Mouse (Mus musculus) neural tube, embryonic 14.5 days (tissue): Measurements from ENCODE around the gene Auh. TPM values are rescaled to one million over a fixed set of nuclear protein-coding genes. Genes with fewer than 3 reads are reported as not detected.

Source experiments
- ATAC-seq: fragments of 200-750 bp; cut with Nextera tagmentation; 2 replicates; pipeline ENCODE4 v1.8.0; 2017; ENCODE audit warnings: low read depth, mild to moderate bottlenecking, moderate TSS enrichment, moderate library complexity
- H3K27ac ChIP-seq: fragments of 300-500 bp; sonication (generic); 2 replicates; pipeline ENCODE4 v1.5.1; 2014; ENCODE audit warnings: low read depth, mild to moderate bottlenecking, control low read depth, low read length, moderate library complexity, mixed read lengths
- H3K27me3 ChIP-seq: fragments of 300-500 bp; sonication (generic); 2 replicates; pipeline ENCODE4 v1.6.1; 2014; ENCODE audit warnings: low read length; ENCODE audit not compliant: control insufficient read depth, insufficient read depth
- H3K36me3 ChIP-seq: fragments of 300-500 bp; sonication (generic); 2 replicates; pipeline ENCODE4 v1.6.1; 2014; ENCODE audit warnings: low read length, mixed read lengths; ENCODE audit not compliant: control insufficient read depth, insufficient read depth
- H3K4me1 ChIP-seq: fragments of 300-500 bp; sonication (generic); 2 replicates; pipeline ENCODE4 v1.6.1; 2014; ENCODE audit warnings: low read length; ENCODE audit not compliant: control insufficient read depth, insufficient read depth
- H3K4me2 ChIP-seq: fragments of 300-500 bp; sonication (generic); 2 replicates; pipeline ENCODE4 v1.6.1; 2014; ENCODE audit warnings: mild to moderate bottlenecking, low read depth, low read length, control low read depth
- H3K4me3 ChIP-seq: fragments of 300-500 bp; sonication (generic); 2 replicates; pipeline ENCODE4 v1.5.1; 2014; ENCODE audit warnings: low read depth, low read length, control low read depth, mixed read lengths
- H3K9ac ChIP-seq: fragments of 300-500 bp; sonication (generic); replicated peaks from 2 replicates; pipeline ENCODE4 v1.6.1; 2014; ENCODE audit warnings: low read depth, mild to moderate bottlenecking, control low read depth, low read length, mixed read lengths
- H3K9me3 ChIP-seq: fragments of 300-500 bp; sonication (generic); 2 replicates; pipeline ENCODE4 v1.6.1; 2016; ENCODE audit warnings: low read length; ENCODE audit not compliant: control insufficient read depth
- WGBS: fragments of 180-500 bp; shearing (Covaris S2); extraction: QIAGEN DNeasy Blood & Tissue Kit; methylation state at CpG from one replicate; pipeline ENCODE4 v1.1.7; 2014; 5-methylcytosine and 5-hydroxymethylcytosine counted together
- polyA plus RNA-seq: library from polyadenylated mRNA; unstranded; fragments of >200 nt; fragmentation: Nextera tagmentation; extraction: Ambion mirVana; gene quantifications from 2 replicates; pipeline ENCODE4 v1.2.1, GENCODE M21; 2014

Gene Auh
- polyA plus RNA-seq, 1 experiment from 2014 or later = 65.8 TPM

DNA sequence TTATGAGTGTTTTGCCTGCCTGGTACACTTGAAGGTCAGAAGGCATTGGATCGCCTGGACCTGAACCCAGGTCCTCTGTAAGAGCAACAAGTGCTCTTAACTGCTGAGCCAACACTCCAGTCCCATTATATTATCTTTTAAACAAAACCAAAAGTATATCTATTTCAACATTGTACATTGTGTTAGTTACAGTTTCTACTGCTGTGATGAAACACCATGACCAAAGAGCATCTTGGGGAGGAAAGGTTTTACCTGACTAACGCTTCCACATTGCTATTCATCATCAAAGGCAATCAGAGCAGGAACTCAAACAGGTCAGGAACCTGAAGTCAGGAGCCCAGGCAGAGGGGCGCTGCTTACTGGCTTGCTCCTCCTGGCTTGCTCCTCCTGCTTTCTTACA lies 43.1 kb upstream of the Auh start:
- no peak for ATAC-seq
- peaks cover 22% of the 10 kb centered on the region for H3K4me1 ChIP-seq

GRCm38 (mm10) chr13:52970876-52971275 lies 41.4 kb upstream of the Auh start:
- Histone ChIP-seq H3K4me1 (peaks cover 6% of the 10 kb centered on the region; the same call in 1 of the 2 replicates), H3K9me3 (no peaks in the 10 kb centered on the region), H3K27ac (no peak overlapping the region), H3K4me2 (no peak overlapping the region), H3K27me3 (no peaks in the 10 kb centered on the region), H3K4me3 (no peak overlapping the region), H3K9ac (no peak overlapping the region), H3K36me3 (peaks cover 20% of the 10 kb centered on the region)
- WGBS = 92% methylated on average over 6 of the region's 6 CpGs
- no peak for ATAC-seq

More for the DNA sequence above, 43.1 kb upstream of the Auh start:
- H3K27me3 ChIP-seq = no peaks in the 10 kb centered on the region
- no peak overlapping the region for H3K4me3 ChIP-seq
- 95% methylated on average over 3 of the region's 3 CpGs for WGBS
- H3K36me3 ChIP-seq = peaks cover 7% of the 10 kb centered on the region
- H3K27ac ChIP-seq = no peak overlapping the region
- no peak overlapping the region for H3K4me2 ChIP-seq
- no peak overlapping the region for H3K9ac ChIP-seq
- H3K9me3 ChIP-seq = no peaks in the 10 kb centered on the region

DNA sequence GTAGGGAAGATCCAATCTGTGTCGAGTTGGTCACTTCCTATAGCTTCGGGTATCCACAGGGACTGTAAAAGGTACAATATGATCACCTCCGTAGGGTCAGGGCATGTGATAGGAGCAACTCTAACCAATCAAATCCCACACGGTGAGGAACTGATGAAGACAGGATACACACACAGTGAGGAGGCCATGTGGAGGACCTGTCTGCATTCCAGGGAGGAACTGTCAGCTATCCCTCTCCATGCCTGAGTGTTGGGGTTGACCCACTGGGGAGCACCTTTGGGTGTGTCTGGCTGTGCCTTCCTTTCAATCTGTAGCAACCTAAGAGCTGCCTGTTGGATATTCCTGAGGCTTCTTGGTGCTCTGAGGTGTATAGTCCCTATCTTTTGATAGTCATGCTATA lies 33.4 kb upstream of the Auh start:
- H3K27ac ChIP-seq = no peak overlapping the region
- ATAC-seq = no peak
- no peak overlapping the region for H3K4me2 ChIP-seq
- peaks cover 33% of the 10 kb centered on the region for H3K36me3 ChIP-seq
- no peaks in the 10 kb centered on the region for H3K4me1 ChIP-seq
- H3K27me3 ChIP-seq = no peaks in the 10 kb centered on the region
- H3K9ac ChIP-seq = no peak overlapping the region
- no peaks in the 10 kb centered on the region for H3K9me3 ChIP-seq
- H3K4me3 ChIP-seq = no peak overlapping the region
- 89% methylated on average over 4 of the region's 4 CpGs for WGBS

DNA sequence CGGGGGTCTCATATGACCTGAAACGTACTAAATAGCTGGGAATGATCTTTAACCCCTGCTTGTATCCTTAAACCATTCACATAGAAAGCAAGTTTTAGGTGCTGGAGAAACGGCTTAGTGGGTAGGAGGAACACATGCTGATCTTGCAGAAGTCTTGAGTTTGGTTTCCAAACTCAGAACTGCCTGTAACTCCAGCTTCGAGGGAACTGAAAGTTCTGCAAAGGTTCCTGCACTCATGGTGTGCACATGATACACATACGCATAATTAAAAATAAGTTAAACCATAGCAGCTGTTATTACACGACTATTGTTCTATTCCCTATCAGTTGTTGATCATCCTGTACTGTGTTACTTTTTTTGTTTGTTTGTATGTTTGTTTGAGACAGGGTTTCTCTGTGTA lies 32.9 kb upstream of the Auh start:
- no peak for ATAC-seq
- no peak overlapping the region for H3K4me3 ChIP-seq
- WGBS = 93% methylated on average over 6 of the region's 6 CpGs
- no peak overlapping the region for H3K27ac ChIP-seq
- no peaks in the 10 kb centered on the region for H3K9me3 ChIP-seq
- no peaks in the 10 kb centered on the region for H3K4me1 ChIP-seq
- no peak overlapping the region for H3K9ac ChIP-seq
- H3K27me3 ChIP-seq = no peaks in the 10 kb centered on the region
- peaks cover 27% of the 10 kb centered on the region for H3K36me3 ChIP-seq
- H3K4me2 ChIP-seq = no peak overlapping the region

DNA sequence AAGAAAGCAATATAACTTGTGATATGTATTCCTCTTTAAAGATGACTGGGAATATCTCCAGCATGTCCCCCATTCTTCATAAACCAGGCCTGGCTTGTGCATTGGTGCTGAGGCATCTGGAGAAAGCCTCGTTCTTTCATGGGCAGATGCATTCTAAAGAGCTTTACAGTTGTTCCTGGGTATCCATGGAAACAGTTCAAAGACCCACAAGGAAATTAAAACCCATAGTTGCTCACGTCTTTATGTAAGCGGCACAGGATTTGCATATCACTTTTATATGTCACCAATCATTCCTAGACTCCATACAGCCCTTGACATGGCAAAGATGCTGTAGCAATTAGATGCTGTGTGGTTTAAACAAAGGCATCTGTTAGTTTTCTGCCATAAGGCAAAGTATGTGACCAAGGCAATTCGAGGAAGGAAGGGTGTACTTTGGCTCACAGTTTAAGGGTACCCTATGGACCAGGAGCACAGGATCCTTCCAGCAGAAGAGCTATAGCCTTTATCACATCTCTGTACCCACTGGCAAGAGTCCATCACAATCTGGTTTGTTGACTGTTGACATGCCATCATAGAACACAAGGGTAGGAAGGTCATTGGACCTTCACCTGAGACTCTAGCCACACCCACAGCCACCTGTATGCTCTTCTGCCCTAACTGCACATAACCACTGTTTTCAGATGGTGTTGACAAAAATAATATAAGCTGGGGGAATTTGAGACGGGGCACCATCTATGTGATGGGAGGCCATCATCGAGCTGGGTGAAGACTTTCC lies 24.5 kb upstream of the Auh start:
- H3K4me1 ChIP-seq = no peaks in the 10 kb centered on the region
- no peaks in the 10 kb centered on the region for H3K9me3 ChIP-seq
- H3K4me3 ChIP-seq = no peak overlapping the region
- no peak for ATAC-seq
- 69% methylated on average over 6 of the region's 6 CpGs for WGBS
- H3K27ac ChIP-seq = no peak overlapping the region
- no peaks in the 10 kb centered on the region for H3K27me3 ChIP-seq
- no peak overlapping the region for H3K4me2 ChIP-seq
- no peaks in the 10 kb centered on the region for H3K36me3 ChIP-seq
- H3K9ac ChIP-seq = no peak overlapping the region

DNA sequence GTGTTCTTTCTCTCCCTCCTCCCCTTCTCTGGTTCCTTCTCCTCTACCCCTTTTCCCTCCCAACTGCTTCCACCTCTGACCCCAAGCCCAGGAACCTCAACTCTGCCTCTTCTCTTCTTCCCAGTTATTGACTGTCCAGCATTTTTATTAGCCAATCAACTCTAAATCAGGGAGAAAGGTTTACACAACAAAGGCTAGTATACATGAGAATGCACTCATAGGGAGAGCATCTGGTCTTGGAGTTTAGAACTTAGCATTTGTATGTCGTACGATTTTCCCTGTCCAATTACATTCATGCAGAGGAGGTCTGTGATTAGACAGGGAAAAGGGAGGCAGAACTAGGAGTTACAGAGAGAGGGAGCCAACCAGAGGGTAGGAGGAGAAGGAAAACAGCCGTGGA lies 19.7 kb upstream of the Auh start:
- no peaks in the 10 kb centered on the region for H3K27me3 ChIP-seq
- H3K9ac ChIP-seq = no peak overlapping the region
- H3K4me3 ChIP-seq = no peak overlapping the region
- no peaks in the 10 kb centered on the region for H3K4me1 ChIP-seq
- H3K4me2 ChIP-seq = no peak overlapping the region
- H3K27ac ChIP-seq = no peak overlapping the region
- H3K36me3 ChIP-seq = no peaks in the 10 kb centered on the region
- 77% methylated on average over 3 of the region's 3 CpGs for WGBS
- ATAC-seq = no peak
- no peaks in the 10 kb centered on the region for H3K9me3 ChIP-seq

- no peaks in the 10 kb centered on the region for H3K27me3 ChIP-seq
- no peaks in the 10 kb centered on the region for H3K9me3 ChIP-seq
- 80% methylated on average over 4 of the region's 4 CpGs for WGBS
- no peak overlapping the region for H3K27ac ChIP-seq
- H3K36me3 ChIP-seq = no peaks in the 10 kb centered on the region
- H3K4me3 ChIP-seq = no peak overlapping the region
- ATAC-seq = no peak
- no peak overlapping the region for H3K4me2 ChIP-seq
- H3K9ac ChIP-seq = no peak overlapping the region
- no peaks in the 10 kb centered on the region for H3K4me1 ChIP-seq
These were observed 18.1 kb upstream of the Auh start for GRCm38 (mm10) chr13:52947545-52947944.

- Histone ChIP-seq H3K36me3 (no peaks in the 10 kb centered on the region), H3K9me3 (no peaks in the 10 kb centered on the region), H3K4me1 (no peaks in the 10 kb centered on the region), H3K9ac (no peak overlapping the region), H3K4me2 (no peak overlapping the region), H3K27ac (no peak overlapping the region), H3K27me3 (no peaks in the 10 kb centered on the region), H3K4me3 (no peak overlapping the region)
- WGBS = 62% methylated on average over 9 of the region's 9 CpGs
- no peak for ATAC-seq
These were observed 16.3 kb upstream of the Auh start for GRCm38 (mm10) chr13:52945769-52946168.

DNA sequence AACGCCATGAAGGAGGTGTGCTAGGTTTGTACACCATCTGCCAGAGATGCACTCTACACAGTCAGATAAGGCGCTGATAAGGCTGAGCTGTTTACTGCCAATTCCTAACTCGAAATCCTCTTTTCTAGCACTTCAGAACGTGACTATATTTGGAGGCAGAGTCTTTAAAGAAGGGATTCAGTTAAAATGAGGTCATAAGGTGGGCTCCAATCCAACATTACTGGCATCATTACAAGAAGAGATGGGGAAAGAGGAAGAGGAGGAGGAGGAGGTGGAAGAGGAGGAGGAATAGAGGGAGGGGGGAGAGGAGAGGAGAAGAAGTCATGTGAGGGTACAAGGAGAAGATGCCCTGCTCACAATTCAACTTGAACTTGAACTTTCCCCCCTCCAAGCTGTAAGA lies 14.6 kb upstream of the Auh start:
- H3K27me3 ChIP-seq = no peaks in the 10 kb centered on the region
- H3K9me3 ChIP-seq = no peaks in the 10 kb centered on the region
- H3K36me3 ChIP-seq = no peaks in the 10 kb centered on the region
- H3K9ac ChIP-seq = no peak overlapping the region
- H3K4me1 ChIP-seq = no peaks in the 10 kb centered on the region
- ATAC-seq = no peak
- no peak overlapping the region for H3K4me3 ChIP-seq
- no peak overlapping the region for H3K27ac ChIP-seq
- WGBS = 87% methylated on average over 4 of the region's 4 CpGs
- H3K4me2 ChIP-seq = no peak overlapping the region
